Mouse (Mus musculus): ENCODE measurements at regions not wholly inside any gene's neighbourhood (a gene's known extent, or its start where the extent isn't known, plus 50 kb on each side); places are given as distances from the start of the nearest gene placed in this dataset.

- no peak for TF ChIP-seq POLR2A (IDR thresholded peaks at IDR 0.05; ENCODE audit: borderline replicate concordance, control insufficient read depth, low read depth, low read length)
- TF ChIP-seq CTCF (IDR thresholded peaks at IDR 0.05; ENCODE audit: control insufficient read depth, insufficient read depth, low read length) = no peak
- no peaks in the 10 kb centered on the region; the same call in 1 of the 2 replicates for H3K4me1 ChIP-seq (ENCODE audit: control insufficient read depth, insufficient read depth, low read length)
- 22% methylated on average over 7 of the region's 7 CpGs for WGBS
- no peak overlapping the region for H3K4me3 ChIP-seq (replicated peaks; ENCODE audit: control insufficient read depth, low read depth, low read length)
- no peak overlapping the region for H3K27ac ChIP-seq (ENCODE audit: control insufficient read depth, insufficient read depth, low read depth, low read length, poor library complexity)
These were observed 257.5 kb downstream of the Insc start for GRCm38 (mm10) chr7:115000796-115001524.

GRCm38 (mm10) chr7:115014253-115014998, 270.9 kb downstream of the Insc start:
- Histone ChIP-seq H3K4me1 (ENCODE audit: control insufficient read depth, insufficient read depth, low read length) (no peaks in the 10 kb centered on the region), H3K27ac (ENCODE audit: control insufficient read depth, insufficient read depth, low read depth, low read length, poor library complexity) (no peak overlapping the region), H3K4me3 (replicated peaks; ENCODE audit: control insufficient read depth, low read depth, low read length) (no peak overlapping the region)
- WGBS = 83% methylated on average over 11 of the region's 11 CpGs
- TF ChIP-seq POLR2A (IDR thresholded peaks at IDR 0.05; ENCODE audit: borderline replicate concordance, control insufficient read depth, low read depth, low read length) (no peak), CTCF (IDR thresholded peaks at IDR 0.05; ENCODE audit: control insufficient read depth, insufficient read depth, low read length) (no peak)

- TF ChIP-seq POLR2A (IDR thresholded peaks at IDR 0.05; ENCODE audit: borderline replicate concordance, control insufficient read depth, low read depth, low read length) (no peak), CTCF (IDR thresholded peaks at IDR 0.05; ENCODE audit: control insufficient read depth, insufficient read depth, low read length) (no peak)
- H3K4me1 ChIP-seq (ENCODE audit: control insufficient read depth, insufficient read depth, low read length) = no peaks in the 10 kb centered on the region
- WGBS = 75% methylated on average over 4 of the region's 4 CpGs
- no peak overlapping the region for H3K27ac ChIP-seq (ENCODE audit: control insufficient read depth, insufficient read depth, low read depth, low read length, poor library complexity)
- H3K4me3 ChIP-seq (replicated peaks; ENCODE audit: control insufficient read depth, low read depth, low read length) = no peak overlapping the region
These were observed 276.0 kb downstream of the Insc start for GRCm38 (mm10) chr7:115019369-115019958.

- 2% methylated on average over 3 of the region's 3 CpGs for WGBS
- Histone ChIP-seq H3K4me1 (ENCODE audit: control insufficient read depth, insufficient read depth, low read length) (no peaks in the 10 kb centered on the region), H3K4me3 (replicated peaks; ENCODE audit: control insufficient read depth, low read depth, low read length) (no peak overlapping the region), H3K27ac (ENCODE audit: control insufficient read depth, insufficient read depth, low read depth, low read length, poor library complexity) (no peak overlapping the region)
- TF ChIP-seq POLR2A (IDR thresholded peaks at IDR 0.05; ENCODE audit: borderline replicate concordance, control insufficient read depth, low read depth, low read length) (no peak), CTCF (IDR thresholded peaks at IDR 0.05; ENCODE audit: control insufficient read depth, insufficient read depth, low read length) (no peak)
These were observed 276.5 kb downstream of the Insc start for GRCm38 (mm10) chr7:115020023-115020422.

- TF ChIP-seq POLR2A (IDR thresholded peaks at IDR 0.05; ENCODE audit: borderline replicate concordance, control insufficient read depth, low read depth, low read length) = no peak
- no peak for TF ChIP-seq CTCF (IDR thresholded peaks at IDR 0.05; ENCODE audit: control insufficient read depth, insufficient read depth, low read length)
- 23% methylated on average over 2 of the region's 2 CpGs for WGBS
- no peak overlapping the region for H3K27ac ChIP-seq (ENCODE audit: control insufficient read depth, insufficient read depth, low read depth, low read length, poor library complexity)
These were observed 282.3 kb downstream of the Insc start for GRCm38 (mm10) chr7:115025803-115026202.

GRCm38 (mm10) chr7:115027685-115028084, 284.2 kb downstream of the Insc start:
- Histone ChIP-seq H3K4me3 (replicated peaks; ENCODE audit: control insufficient read depth, low read depth, low read length) (no peak overlapping the region), H3K27ac (ENCODE audit: control insufficient read depth, insufficient read depth, low read depth, low read length, poor library complexity) (no peak overlapping the region), H3K4me1 (ENCODE audit: control insufficient read depth, insufficient read depth, low read length) (no peaks in the 10 kb centered on the region)
- TF ChIP-seq CTCF (IDR thresholded peaks at IDR 0.05; ENCODE audit: control insufficient read depth, insufficient read depth, low read length) (no peak), POLR2A (IDR thresholded peaks at IDR 0.05; ENCODE audit: borderline replicate concordance, control insufficient read depth, low read depth, low read length) (no peak)
- 50% methylated on average over 1 of the region's 1 CpGs for WGBS

More at GRCm38 (mm10) chr7:115025803-115026202, 282.3 kb downstream of the Insc start:
- H3K4me3 ChIP-seq (replicated peaks; ENCODE audit: control insufficient read depth, low read depth, low read length) = no peak overlapping the region
- H3K4me1 ChIP-seq (ENCODE audit: control insufficient read depth, insufficient read depth, low read length) = no peaks in the 10 kb centered on the region

GRCm38 (mm10) chr7:115033987-115034386, 290.5 kb downstream of the Insc start:
- TF ChIP-seq CTCF (IDR thresholded peaks at IDR 0.05; ENCODE audit: control insufficient read depth, insufficient read depth, low read length) (no peak), POLR2A (IDR thresholded peaks at IDR 0.05; ENCODE audit: borderline replicate concordance, control insufficient read depth, low read depth, low read length) (no peak)
- Histone ChIP-seq H3K4me3 (replicated peaks; ENCODE audit: control insufficient read depth, low read depth, low read length) (no peak overlapping the region), H3K27ac (ENCODE audit: control insufficient read depth, insufficient read depth, low read depth, low read length, poor library complexity) (no peak overlapping the region), H3K4me1 (ENCODE audit: control insufficient read depth, insufficient read depth, low read length) (no peaks in the 10 kb centered on the region)
- 3% methylated on average over 4 of the region's 4 CpGs for WGBS

- no peak overlapping the region for H3K27ac ChIP-seq (ENCODE audit: control insufficient read depth, insufficient read depth, low read depth, low read length, poor library complexity)
- no peaks in the 10 kb centered on the region; the same call in 1 of the 2 replicates for H3K4me1 ChIP-seq (ENCODE audit: control insufficient read depth, insufficient read depth, low read length)
- H3K4me3 ChIP-seq (replicated peaks; ENCODE audit: control insufficient read depth, low read depth, low read length) = no peak overlapping the region
- no peak for TF ChIP-seq CTCF (IDR thresholded peaks at IDR 0.05; ENCODE audit: control insufficient read depth, insufficient read depth, low read length)
- no peak for TF ChIP-seq POLR2A (IDR thresholded peaks at IDR 0.05; ENCODE audit: borderline replicate concordance, control insufficient read depth, low read depth, low read length)
These were observed 312.0 kb downstream of the Insc start for GRCm38 (mm10) chr7:115055527-115055926.
